Mouse (Mus musculus) heart, embryonic 10.5 days (tissue): ENCODE measurements at regions not wholly inside any gene's neighbourhood (a gene's known extent, or its start where the extent isn't known, plus 50 kb on each side); places are given as distances from the start of the nearest gene placed in this dataset.
A peak's percentile ranks its signal among the peaks of the same experiment; 100 is the strongest.

Source experiments
- DNase-seq: peaks from one replicate; pipeline ENCODE4 v3.0.0-alpha.2; 2017; ENCODE audit warnings: low spot score
- H3K27ac ChIP-seq: fragments of 300-500 bp; sonication (generic); 2 replicates; pipeline ENCODE4 v1.5.1; 2016; ENCODE audit warnings: mild to moderate bottlenecking
- H3K27me3 ChIP-seq: fragments of 300-500 bp; sonication (generic); 2 replicates; pipeline ENCODE4 v1.6.1; 2016; ENCODE audit warnings: mild to moderate bottlenecking; ENCODE audit not compliant: poor library complexity, insufficient read depth, severe bottlenecking
- H3K36me3 ChIP-seq: fragments of 300-500 bp; sonication (generic); 2 replicates; pipeline ENCODE4 v1.6.1; 2016; ENCODE audit warnings: mild to moderate bottlenecking, moderate library complexity
- H3K4me1 ChIP-seq: fragments of 300-500 bp; sonication (generic); 2 replicates; pipeline ENCODE4 v1.6.1; 2016; ENCODE audit warnings: mild to moderate bottlenecking
- H3K4me3 ChIP-seq: fragments of 300-500 bp; sonication (generic); 2 replicates; pipeline ENCODE4 v1.5.1; 2016; ENCODE audit warnings: mild to moderate bottlenecking, moderate library complexity
- H3K9me3 ChIP-seq: fragments of 300-500 bp; sonication (generic); 2 replicates; pipeline ENCODE4 v1.6.1; 2016; ENCODE audit warnings: mild to moderate bottlenecking, moderate library complexity
- WGBS: fragments of 180-500 bp; shearing (Covaris S2); methylation state at CpG from one replicate; pipeline ENCODE4 v1.1.7; 2016; 5-methylcytosine and 5-hydroxymethylcytosine counted together

DNA sequence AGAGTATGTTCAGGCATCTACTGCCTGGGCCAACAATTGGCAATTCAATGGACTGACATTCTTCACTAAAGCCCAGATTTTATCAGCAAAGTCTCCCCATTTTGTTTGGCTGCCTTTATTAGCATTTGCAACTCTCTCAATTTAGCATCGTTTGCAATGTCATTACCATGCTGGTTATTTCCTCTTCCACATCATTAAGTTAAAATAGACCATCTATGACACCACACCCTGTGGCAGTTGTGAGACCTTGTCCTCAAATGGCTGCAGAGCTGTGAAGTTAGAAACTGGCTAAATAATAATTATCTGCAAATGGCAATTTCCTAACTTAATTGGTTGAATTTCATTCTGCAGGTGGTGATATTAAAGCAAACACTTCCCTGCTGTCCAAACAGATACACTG, 381.8 kb downstream of the H2al1n start:
- Histone ChIP-seq H3K36me3 (no peaks in the 10 kb centered on the region), H3K4me3 (no peak overlapping the region), H3K27me3 (no peaks in the 10 kb centered on the region), H3K4me1 (no peaks in the 10 kb centered on the region), H3K27ac (no peak overlapping the region), H3K9me3 (no peaks in the 10 kb centered on the region)
- WGBS, result 59% methylated on average over 1 of the region's 1 CpGs
- DNase-seq, result no peak

- Histone ChIP-seq H3K27ac (no peak overlapping the region), H3K27me3 (no peaks in the 10 kb centered on the region), H3K9me3 (no peaks in the 10 kb centered on the region), H3K4me1 (no peaks in the 10 kb centered on the region), H3K4me3 (no peak overlapping the region), H3K36me3 (no peaks in the 10 kb centered on the region)
- no peak for DNase-seq
Observed at GRCm38 (mm10) chrX:14596799-14597198, 385.9 kb downstream of the H2al1n start.

GRCm38 (mm10) chrX:14601916-14602315, 391.0 kb downstream of the H2al1n start:
- no peak for DNase-seq
- 89% methylated on average over 2 of the region's 2 CpGs for WGBS
- H3K27ac ChIP-seq, result no peak overlapping the region

GRCm38 (mm10) chrX:14609196-14609595, 398.2 kb downstream of the H2al1n start:
- 75% methylated on average over 1 of the region's 1 CpGs for WGBS
- H3K27me3 ChIP-seq, result no peaks in the 10 kb centered on the region
- no peak for DNase-seq
- H3K4me1 ChIP-seq, result no peaks in the 10 kb centered on the region
- H3K9me3 ChIP-seq, result no peaks in the 10 kb centered on the region
- H3K27ac ChIP-seq, result no peak overlapping the region
- H3K4me3 ChIP-seq, result no peak overlapping the region
- H3K36me3 ChIP-seq, result no peaks in the 10 kb centered on the region

More at GRCm38 (mm10) chrX:14601916-14602315, 391.0 kb downstream of the H2al1n start:
- Histone ChIP-seq H3K9me3 (no peaks in the 10 kb centered on the region), H3K4me1 (no peaks in the 10 kb centered on the region), H3K27me3 (no peaks in the 10 kb centered on the region), H3K4me3 (no peak overlapping the region), H3K36me3 (no peaks in the 10 kb centered on the region)

DNA sequence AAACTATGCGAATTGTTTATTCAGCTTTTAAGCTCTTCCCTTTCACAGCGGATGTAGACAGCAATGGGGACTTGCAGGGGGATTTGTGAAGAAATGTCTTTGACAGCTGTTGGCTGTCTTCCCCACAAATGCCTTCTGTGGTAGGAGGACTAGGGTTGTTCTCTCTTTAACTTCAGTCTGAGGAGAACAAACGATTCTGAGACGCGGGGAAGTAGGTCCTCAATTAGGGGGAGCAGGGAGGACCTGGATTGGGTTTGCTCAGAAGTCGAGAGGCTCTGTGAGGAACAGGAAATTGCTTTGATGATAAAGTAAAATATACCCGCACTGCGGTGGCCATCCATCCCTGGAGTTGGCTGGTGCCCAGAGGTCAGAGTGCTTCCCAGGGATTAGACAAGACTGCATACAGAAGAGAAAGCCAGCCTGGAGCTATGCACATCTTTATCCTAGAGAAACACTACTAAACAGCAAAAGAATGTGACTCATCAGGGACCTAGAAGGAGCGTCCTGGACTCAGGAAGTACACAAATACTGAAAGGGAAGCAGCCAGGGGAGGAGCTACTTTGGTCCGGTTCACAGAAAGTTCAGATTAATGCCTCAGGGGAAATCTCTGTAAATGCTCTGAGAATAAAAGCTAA, 417.4 kb downstream of the H2al1n start:
- no peaks in the 10 kb centered on the region for H3K36me3 ChIP-seq
- no peaks in the 10 kb centered on the region for H3K4me1 ChIP-seq
- 44% methylated on average over 10 of the region's 10 CpGs for WGBS
- H3K9me3 ChIP-seq, result no peaks in the 10 kb centered on the region
- H3K4me3 ChIP-seq, result no peak overlapping the region
- no peaks in the 10 kb centered on the region for H3K27me3 ChIP-seq
- peak; percentile 74 for DNase-seq
- no peak overlapping the region for H3K27ac ChIP-seq

- Histone ChIP-seq H3K27me3 (no peaks in the 10 kb centered on the region), H3K4me1 (no peaks in the 10 kb centered on the region), H3K9me3 (no peaks in the 10 kb centered on the region), H3K27ac (no peak overlapping the region), H3K4me3 (no peak overlapping the region), H3K36me3 (no peaks in the 10 kb centered on the region)
- no peak for DNase-seq
- 70% methylated on average over 3 of the region's 3 CpGs for WGBS
Observed at GRCm38 (mm10) chrX:14639378-14639777, 428.4 kb downstream of the H2al1n start.

GRCm38 (mm10) chrX:14664852-14665251, 453.9 kb downstream of the H2al1n start:
- 43% methylated on average over 3 of the region's 3 CpGs for WGBS
- Histone ChIP-seq H3K4me3 (no peak overlapping the region), H3K9me3 (no peaks in the 10 kb centered on the region), H3K27ac (no peak overlapping the region), H3K36me3 (no peaks in the 10 kb centered on the region), H3K4me1 (no peaks in the 10 kb centered on the region), H3K27me3 (no peaks in the 10 kb centered on the region)
- no peak for DNase-seq

DNA sequence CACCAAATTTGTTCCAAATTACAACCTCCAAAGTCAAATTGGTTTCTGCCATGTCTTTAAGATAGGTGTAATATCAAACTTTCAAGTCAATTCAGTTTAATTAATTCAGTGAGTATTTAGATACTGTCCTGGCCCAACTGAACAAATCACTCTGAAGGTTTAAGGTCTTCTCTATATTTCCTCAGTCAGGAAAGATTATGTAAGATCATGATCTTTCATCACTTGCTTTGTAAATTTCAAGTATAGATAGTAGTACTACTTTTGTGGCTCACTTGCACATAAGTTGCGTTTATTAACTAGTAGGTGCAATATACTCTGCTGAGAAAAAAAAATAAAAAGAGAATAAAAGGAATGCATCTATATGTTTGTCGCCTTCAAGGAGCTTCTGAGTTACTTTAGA, 485.4 kb downstream of the H2al1n start:
- WGBS, result 83% methylated on average over 2 of the region's 2 CpGs
- Histone ChIP-seq H3K4me1 (no peaks in the 10 kb centered on the region), H3K4me3 (no peak overlapping the region), H3K27ac (no peak overlapping the region), H3K36me3 (no peaks in the 10 kb centered on the region), H3K9me3 (no peaks in the 10 kb centered on the region), H3K27me3 (no peaks in the 10 kb centered on the region)
- DNase-seq, result no peak

DNA sequence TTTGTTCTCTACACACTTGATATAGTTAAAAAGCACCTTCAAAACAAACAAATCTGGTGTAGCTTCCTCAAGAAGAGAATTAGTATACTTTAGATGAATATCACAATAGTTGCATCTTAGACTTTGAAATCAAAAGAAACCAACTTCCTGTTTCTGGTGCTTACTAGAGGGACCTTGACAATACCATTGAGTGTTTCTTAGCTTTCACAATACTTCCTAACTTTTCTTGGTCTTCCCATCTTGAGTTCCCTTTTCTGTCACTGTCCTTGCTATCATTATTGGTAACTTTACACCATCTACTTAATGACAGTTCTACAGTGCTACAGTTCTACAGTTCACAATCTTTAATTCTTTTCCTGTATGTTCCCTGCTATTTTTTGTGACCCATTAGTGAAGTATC, 528.1 kb downstream of the H2al1n start:
- H3K9me3 ChIP-seq, result no peaks in the 10 kb centered on the region
- H3K4me1 ChIP-seq, result no peaks in the 10 kb centered on the region
- no peaks in the 10 kb centered on the region for H3K27me3 ChIP-seq
- H3K4me3 ChIP-seq, result no peak overlapping the region
- DNase-seq, result no peak
- no peak overlapping the region for H3K27ac ChIP-seq
- H3K36me3 ChIP-seq, result no peaks in the 10 kb centered on the region
